Mouse (Mus musculus) liver, adult (tissue): ENCODE measurements around the gene Mrpl55.

Experiments used
- GATA4 ChIP-seq: IDR thresholded peaks from 2 replicates; pipeline ENCODE4 v1.6.1; 2014; ENCODE audit warnings: mild to moderate bottlenecking, low read length; ENCODE audit not compliant: insufficient replicate concordance

The Mrpl55 gene

GRCm38 (mm10) chr11:59239796-59240195 is 37.5 kb downstream of the Mrpl55 start:
- TF ChIP-seq GATA4, result no peak

DNA sequence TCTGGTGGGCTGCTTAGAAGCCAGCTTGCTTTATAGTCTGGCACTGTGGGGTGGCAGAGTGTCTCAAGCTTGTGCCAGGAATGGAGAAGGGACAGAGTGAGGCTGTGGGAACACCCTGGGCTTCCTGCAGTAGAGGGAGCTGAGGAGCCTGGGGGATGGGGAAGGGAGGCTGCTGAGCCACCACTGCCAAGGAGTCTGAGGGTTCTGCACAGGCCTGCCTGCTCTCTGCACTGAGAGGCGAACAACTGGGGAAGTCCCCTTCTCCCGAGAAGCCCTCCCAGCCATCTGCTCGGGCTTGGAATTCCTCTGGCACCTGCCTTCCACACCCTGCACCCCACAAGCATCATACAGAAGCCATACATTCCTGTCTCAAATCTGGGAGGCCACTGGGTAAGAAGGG is 39.6 kb downstream of the Mrpl55 start:
- no peak for TF ChIP-seq GATA4

- no peak for TF ChIP-seq GATA4
Observed at GRCm38 (mm10) chr11:59243856-59244255, 41.6 kb downstream of the Mrpl55 start.

GRCm38 (mm10) chr11:59248101-59248500 is 45.8 kb downstream of the Mrpl55 start:
- TF ChIP-seq GATA4, result no peak
